Comparison of ENCODE assay signal across 19 mouse cellular contexts in genomic region chr15:78742831-78743230, GRCm38 (mm10). TPM values are rescaled to one million over a fixed set of nuclear protein-coding genes. Genes with fewer than 3 reads are reported as not detected.
DNase-seq lines count a peak whose midpoint lies in the region; ATAC-seq lines count a peak whose summit lies in the region.
"Had no signal": no experiment of that assay in that cellular context is flagged by ENCODE, and none has a peak within 500 bp of the region (broad histone marks: within the 10 kb centered on the region; RNA-seq: fewer than 3 reads in every experiment).

No protein-coding gene starts in this region.

- H3K36me3 ChIP-seq in forebrain, embryonic 10.5 days (replicated peaks), result no peaks in the 10 kb centered on the region
- no peaks in the 10 kb centered on the region for H3K36me3 ChIP-seq in forebrain, embryonic 13.5 days (ENCODE audit: poor library complexity, severe bottlenecking)
- H3K36me3 ChIP-seq in midbrain, embryonic 10.5 days, result no peaks in the 10 kb centered on the region
- H3K36me3 ChIP-seq in midbrain, embryonic 14.5 days (ENCODE audit: control insufficient read depth, insufficient read depth, low read length), result no peaks in the 10 kb centered on the region
- H3K36me3 ChIP-seq: heart, embryonic 13.5 days had no signal

- no peak overlapping the region for H3K9ac ChIP-seq in forebrain, embryonic 13.5 days
- H3K9ac ChIP-seq in midbrain, embryonic 14.5 days (replicated peaks; ENCODE audit: low read length), result no peak overlapping the region
- H3K9ac ChIP-seq: heart, embryonic 13.5 days had no signal

- H3K4me3 ChIP-seq in forebrain, embryonic 10.5 days, result no peak overlapping the region
- H3K4me3 ChIP-seq in forebrain, embryonic 13.5 days, result no peak overlapping the region
- H3K4me3 ChIP-seq in midbrain, embryonic 10.5 days, result no peak overlapping the region
- no peak overlapping the region for H3K4me3 ChIP-seq in midbrain, embryonic 14.5 days (replicated peaks; ENCODE audit: low read depth, low read length)
- H3K4me3 ChIP-seq: erythroblast, embryonic 14.5 days; heart, embryonic 13.5 days had no signal

- WGBS in forebrain, embryonic 10.5 days, result 82% methylated on average over 10 of the region's 10 CpGs
- WGBS in forebrain, embryonic 13.5 days, result 84% methylated on average over 3 of the region's 10 CpGs
- WGBS in midbrain, embryonic 10.5 days, result 68% methylated on average over 8 of the region's 10 CpGs
- WGBS in midbrain, embryonic 14.5 days, result 74% methylated on average over 10 of the region's 10 CpGs

- no peaks in the 10 kb centered on the region for H3K9me3 ChIP-seq in forebrain, embryonic 10.5 days
- H3K9me3 ChIP-seq in forebrain, embryonic 13.5 days (replicated peaks), result no peaks in the 10 kb centered on the region
- no peaks in the 10 kb centered on the region for H3K9me3 ChIP-seq in midbrain, embryonic 10.5 days (replicated peaks)
- H3K9me3 ChIP-seq in midbrain, embryonic 14.5 days (ENCODE audit: control insufficient read depth, low read length), result no peaks in the 10 kb centered on the region
- H3K9me3 ChIP-seq: heart, embryonic 13.5 days had no signal

- no peak for DNase-seq in forebrain, embryonic 10.5 days (ENCODE audit: extremely low spot score, low spot score)
- DNase-seq in midbrain, embryonic 10.5 days (ENCODE audit: low spot score), result no peak
- no peak for DNase-seq in midbrain, embryonic 14.5 days
- peak; percentile 67 for DNase-seq in retina, adult 2 months (ENCODE audit: low read depth, low spot score)
- DNase-seq in retina, embryonic 14.5 days (ENCODE audit: low spot score), result no peak
- no peak for DNase-seq in spleen, postnatal 36 days (ENCODE audit: low spot score in 2 of 2)
- no peak for DNase-seq in T-cell, adult 2 months (ENCODE audit: low spot score)
- DNase-seq: adrenal gland, postnatal 14 days; cerebellum, adult 18-20 months; cerebellum, adult 9-11 months; cerebellum, postnatal 36 days; gastrocnemius, postnatal 36 days; heart, adult 11 months; heart, postnatal 36 days had no signal

- ATAC-seq in forebrain, embryonic 13.5 days, result no peak
- no peak for ATAC-seq in midbrain, embryonic 14.5 days (ENCODE audit: low FRiP score, low TSS enrichment)
- ATAC-seq: activated CD4-positive, CD25-positive, alpha-beta regulatory T cell, adult 4 months had no signal

- peak overlapping the region; percentile 41; the same call in 1 of the 2 replicates for H3K27ac ChIP-seq in forebrain, embryonic 10.5 days
- H3K27ac ChIP-seq in forebrain, embryonic 13.5 days, result no peak overlapping the region
- 0 out of 2 replicates have a peak overlapping the region, but pooled peaks have one; percentile 61 for H3K27ac ChIP-seq in midbrain, embryonic 10.5 days (replicated peaks)
- no peak overlapping the region for H3K27ac ChIP-seq in midbrain, embryonic 14.5 days (replicated peaks; ENCODE audit: low read depth, low read length)
- H3K27ac ChIP-seq: heart, embryonic 13.5 days had no signal

- H3K4me2 ChIP-seq in forebrain, embryonic 13.5 days, result no peak overlapping the region
- H3K4me2 ChIP-seq in midbrain, embryonic 14.5 days (ENCODE audit: low read length), result no peak overlapping the region
- H3K4me2 ChIP-seq: heart, embryonic 13.5 days had no signal

- H3K4me1 ChIP-seq in forebrain, embryonic 10.5 days, result peaks cover 11% of the 10 kb centered on the region
- H3K4me1 ChIP-seq in forebrain, embryonic 13.5 days, result peaks cover 10% of the 10 kb centered on the region
- H3K4me1 ChIP-seq in midbrain, embryonic 10.5 days, result peaks cover 14% of the 10 kb centered on the region
- peaks cover 4% of the 10 kb centered on the region; the same call in 1 of the 2 replicates for H3K4me1 ChIP-seq in midbrain, embryonic 14.5 days (ENCODE audit: control insufficient read depth, insufficient read depth, low read length)
- H3K4me1 ChIP-seq: heart, embryonic 13.5 days had no signal

- no peaks in the 10 kb centered on the region for H3K27me3 ChIP-seq in forebrain, embryonic 10.5 days (ENCODE audit: poor library complexity, severe bottlenecking)
- no peaks in the 10 kb centered on the region for H3K27me3 ChIP-seq in forebrain, embryonic 13.5 days
- H3K27me3 ChIP-seq in midbrain, embryonic 10.5 days (ENCODE audit: low read depth, poor library complexity, severe bottlenecking), result no peaks in the 10 kb centered on the region
- no peaks in the 10 kb centered on the region for H3K27me3 ChIP-seq in midbrain, embryonic 14.5 days (ENCODE audit: control insufficient read depth, insufficient read depth, low read length)

RNA-seq across cellular contexts. Expression of gene Elfn2, which starts 24.3 kb away (rescaled TPM):
- 0.05 and 0.15 TPM in 2 replicates for polyA plus RNA-seq in forebrain, embryonic 10.5 days (2016; fragmentation: Nextera tagmentation; extraction: Ambion mirVana)
- polyA plus RNA-seq in forebrain, embryonic 13.5 days (2015; fragmentation: Nextera tagmentation; extraction: Ambion mirVana), result 1.7 and 1.8 TPM in 2 replicates
- polyA plus RNA-seq in midbrain, embryonic 10.5 days (2016; fragmentation: Nextera tagmentation; extraction: Ambion mirVana), result 0.23 and 0.26 TPM in 2 replicates
- 4.0 and 8.1 TPM in 2 replicates for polyA plus RNA-seq in midbrain, embryonic 14.5 days (2014; fragmentation: Nextera tagmentation; extraction: Ambion mirVana)
- polyA plus RNA-seq: activated CD4-positive, CD25-positive, alpha-beta regulatory T cell, adult 4 months; C2C12 had no signal

RNA-seq across cellular contexts. Expression of gene Mfng, which starts 30.4 kb away (rescaled TPM):
- 71.1 and 83.6 TPM in 2 replicates for polyA plus RNA-seq in forebrain, embryonic 10.5 days (2016; fragmentation: Nextera tagmentation; extraction: Ambion mirVana)
- polyA plus RNA-seq in forebrain, embryonic 13.5 days (2015; fragmentation: Nextera tagmentation; extraction: Ambion mirVana), result 136 and 138 TPM in 2 replicates
- 81.5 and 121 TPM in 2 replicates for polyA plus RNA-seq in midbrain, embryonic 10.5 days (2016; fragmentation: Nextera tagmentation; extraction: Ambion mirVana)
- polyA plus RNA-seq in midbrain, embryonic 14.5 days (2014; fragmentation: Nextera tagmentation; extraction: Ambion mirVana), result 16.7 and 28.0 TPM in 2 replicates
- polyA plus RNA-seq: C2C12 had no signal

Comparison
In these comparisons a context has a peak if more than half of its experiments do, and no peak if none do; other contexts are left out.
1. H3K27ac ChIP-seq: peak in forebrain, embryonic 10.5 days (single experiment) and midbrain, embryonic 10.5 days (single experiment); none in forebrain, embryonic 13.5 days (single experiment) and midbrain, embryonic 14.5 days (single experiment).